28 mouse cellular contexts compared by ENCODE assay signal in the genomic region with DNA sequence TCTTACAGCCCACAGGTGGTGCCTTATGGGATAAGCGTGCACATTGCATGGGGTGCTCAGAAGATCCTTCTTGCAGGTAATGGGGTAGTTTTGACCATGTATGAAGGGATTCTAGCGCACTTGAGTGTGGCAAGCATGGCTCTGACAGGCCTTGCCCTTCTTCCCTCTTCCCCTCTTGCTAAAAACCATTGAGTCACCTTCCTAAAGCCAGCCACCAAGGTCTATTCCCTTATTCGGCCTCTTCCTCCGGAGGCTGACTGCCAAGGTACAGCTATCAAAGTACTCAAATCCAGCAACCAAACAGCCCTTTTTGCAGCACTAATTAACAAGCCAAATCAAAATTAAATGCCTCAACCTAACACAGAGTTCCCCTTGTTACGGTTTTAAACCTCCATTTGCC.
"Had no signal": no experiment of that assay in that cellular context is flagged by ENCODE, and none has a peak within 500 bp of the region (broad histone marks: within the 10 kb centered on the region; RNA-seq: fewer than 3 reads in every experiment).

No protein-coding gene starts in this region.

- H3K27me3 ChIP-seq: heart, embryonic 12.5 days; hindbrain, embryonic 12.5 days; hindbrain, embryonic 15.5 days; intestine, embryonic 15.5 days; limb, embryonic 12.5 days; liver, embryonic 13.5 days; liver, embryonic 15.5 days had no signal

- H3K27ac ChIP-seq: gastrocnemius, adult 2 months; heart, adult 2 months; heart, embryonic 10.5 days; hindbrain, embryonic 10.5 days; hindbrain, embryonic 12.5 days; hindbrain, embryonic 15.5 days; intestine, embryonic 15.5 days; layer of hippocampus, adult 2 months; left cerebral cortex, adult 2 months; limb, embryonic 10.5 days; limb, embryonic 12.5 days; liver, embryonic 13.5 days; liver, embryonic 15.5 days had no signal

- H3K9me3 ChIP-seq: heart, embryonic 10.5 days; heart, embryonic 12.5 days; hindbrain, embryonic 10.5 days; hindbrain, embryonic 12.5 days; hindbrain, embryonic 15.5 days; intestine, embryonic 15.5 days; limb, embryonic 10.5 days; limb, embryonic 12.5 days; liver, embryonic 13.5 days; liver, embryonic 15.5 days had no signal

- DNase-seq: gastrocnemius, adult 2 months; gastrocnemius, postnatal 10 days; gastrocnemius, postnatal 25 days; heart, adult 2 months; heart, postnatal 10 days; heart, postnatal 4 days; kidney, adult 18-20 months; kidney, adult 8-10 months; kidney, postnatal 10 days; kidney, postnatal 25 days; kidney, postnatal 4 days; liver; liver, embryonic 13.5 days; liver, postnatal 0 days had no signal

- H3K36me3 ChIP-seq: heart, embryonic 10.5 days; heart, embryonic 12.5 days; hindbrain, embryonic 10.5 days; hindbrain, embryonic 12.5 days; hindbrain, embryonic 15.5 days; intestine, embryonic 15.5 days; limb, embryonic 10.5 days; limb, embryonic 12.5 days; liver, embryonic 13.5 days; liver, embryonic 15.5 days had no signal

- ATAC-seq: inflammation-experienced regulatory T-cells, adult 6 months; intestine, embryonic 15.5 days; intestine, postnatal 0 days; liver, postnatal 0 days had no signal

- H3K9ac ChIP-seq: heart, embryonic 12.5 days; hindbrain, embryonic 12.5 days; hindbrain, embryonic 15.5 days; intestine, embryonic 15.5 days; limb, embryonic 12.5 days; liver, embryonic 13.5 days; liver, embryonic 15.5 days; liver, postnatal 0 days had no signal

- H3K4me3 ChIP-seq: gastrocnemius, adult 2 months; heart, adult 2 months; heart, embryonic 10.5 days; heart, embryonic 12.5 days; hindbrain, embryonic 10.5 days; hindbrain, embryonic 12.5 days; hindbrain, embryonic 15.5 days; intestine, embryonic 15.5 days; layer of hippocampus, adult 2 months; left cerebral cortex, adult 2 months; limb, embryonic 10.5 days; limb, embryonic 12.5 days; liver, embryonic 13.5 days; liver, embryonic 15.5 days had no signal

- H3K4me1 ChIP-seq: heart, embryonic 12.5 days; hindbrain, embryonic 10.5 days; limb, embryonic 10.5 days; limb, embryonic 12.5 days; liver, embryonic 13.5 days; liver, embryonic 15.5 days had no signal

- H3K4me2 ChIP-seq: heart, embryonic 12.5 days; hindbrain, embryonic 12.5 days; hindbrain, embryonic 15.5 days; intestine, embryonic 15.5 days; limb, embryonic 12.5 days; liver, embryonic 11.5 days; liver, embryonic 13.5 days; liver, embryonic 15.5 days had no signal
